Mouse (Mus musculus) lung, embryonic 16.5 days (tissue): ENCODE measurements around the gene Mrpl10. TPM values are rescaled to one million over a fixed set of nuclear protein-coding genes. Genes with fewer than 3 reads are reported as not detected.
A peak's percentile ranks its signal among the peaks of the same experiment; 100 is the strongest.

ENCODE experiments used
- ATAC-seq: fragments of 200-750 bp; cut with Nextera tagmentation; 2 replicates; pipeline ENCODE4 v1.8.0; 2017; ENCODE audit warnings: low read depth, mild to moderate bottlenecking, moderate library complexity
- H3K27ac ChIP-seq: fragments of 300-500 bp; sonication (generic); 2 replicates; pipeline ENCODE4 v1.5.1; 2014; ENCODE audit warnings: mild to moderate bottlenecking, control low read depth, low read length
- H3K27me3 ChIP-seq: fragments of 300-500 bp; sonication (generic); 2 replicates; pipeline ENCODE4 v1.6.1; 2014; ENCODE audit warnings: low read depth, low read length, mixed read lengths; ENCODE audit not compliant: control insufficient read depth, insufficient read depth
- H3K36me3 ChIP-seq: fragments of 300-500 bp; sonication (generic); 2 replicates; pipeline ENCODE4 v1.6.1; 2014; ENCODE audit warnings: low read length; ENCODE audit not compliant: control insufficient read depth, insufficient read depth
- H3K4me1 ChIP-seq: fragments of 300-500 bp; sonication (generic); replicated peaks from 2 replicates; pipeline ENCODE4 v1.6.1; 2014; ENCODE audit warnings: low read length, mixed read lengths; ENCODE audit not compliant: control insufficient read depth, insufficient read depth
- H3K4me2 ChIP-seq: fragments of 300-500 bp; sonication (generic); 2 replicates; pipeline ENCODE4 v1.6.1; 2014; ENCODE audit warnings: low read depth, low read length, control low read depth
- H3K4me3 ChIP-seq: fragments of 300-500 bp; sonication (generic); 2 replicates; pipeline ENCODE4 v1.5.1; 2014; ENCODE audit warnings: mild to moderate bottlenecking, low read length, control low read depth
- H3K9ac ChIP-seq: fragments of 300-500 bp; sonication (generic); 2 replicates; pipeline ENCODE4 v1.6.1; 2014; ENCODE audit warnings: low read length, control low read depth
- H3K9me3 ChIP-seq: fragments of 300-500 bp; sonication (generic); 2 replicates; pipeline ENCODE4 v1.6.1; 2016; ENCODE audit warnings: low read length; ENCODE audit not compliant: control insufficient read depth
- WGBS: fragments of 180-500 bp; shearing (Covaris S2); extraction: QIAGEN DNeasy Blood & Tissue Kit; methylation state at CpG from one replicate; pipeline ENCODE4 v1.1.7; 2014; 5-methylcytosine and 5-hydroxymethylcytosine counted together
- polyA plus RNA-seq: library from polyadenylated mRNA; unstranded; fragments of >200 nt; fragmentation: Nextera tagmentation; extraction: Ambion mirVana; gene quantifications from 2 replicates; pipeline ENCODE4 v1.2.1, GENCODE M21; 2015

Gene Mrpl10
- polyA plus RNA-seq, 1 experiment from 2014 or later, result 76.5 TPM

GRCm38 (mm10) chr11:97078751-97079150 lies 37.4 kb downstream of the Mrpl10 start:
- Histone ChIP-seq H3K9me3 (no peaks in the 10 kb centered on the region), H3K27ac (no peak overlapping the region), H3K27me3 (no peaks in the 10 kb centered on the region), H3K9ac (no peak overlapping the region), H3K36me3 (no peaks in the 10 kb centered on the region), H3K4me3 (no peak overlapping the region), H3K4me1 (no peaks in the 10 kb centered on the region), H3K4me2 (no peak overlapping the region)
- 29% methylated on average over 4 of the region's 4 CpGs for WGBS
- no peak for ATAC-seq

GRCm38 (mm10) chr11:97080291-97080690 lies 38.9 kb downstream of the Mrpl10 start:
- H3K36me3 ChIP-seq, result no peaks in the 10 kb centered on the region
- 17% methylated on average over 9 of the region's 9 CpGs for WGBS
- H3K4me1 ChIP-seq, result no peaks in the 10 kb centered on the region
- H3K4me2 ChIP-seq, result no peak overlapping the region
- no peak overlapping the region for H3K4me3 ChIP-seq
- no peaks in the 10 kb centered on the region for H3K9me3 ChIP-seq
- H3K27ac ChIP-seq, result no peak overlapping the region
- no peak overlapping the region for H3K9ac ChIP-seq
- ATAC-seq, result no peak
- no peaks in the 10 kb centered on the region for H3K27me3 ChIP-seq

GRCm38 (mm10) chr11:97082977-97083376 lies 41.6 kb downstream of the Mrpl10 start:
- Histone ChIP-seq H3K27ac (no peak overlapping the region), H3K4me1 (no peaks in the 10 kb centered on the region), H3K36me3 (no peaks in the 10 kb centered on the region), H3K4me3 (no peak overlapping the region), H3K27me3 (no peaks in the 10 kb centered on the region), H3K4me2 (no peak overlapping the region), H3K9me3 (no peaks in the 10 kb centered on the region), H3K9ac (no peak overlapping the region)
- peak; percentile 26; the same call in 1 of the 2 replicates for ATAC-seq
- 26% methylated on average over 11 of the region's 11 CpGs for WGBS

GRCm38 (mm10) chr11:97083401-97084140 lies 42.2 kb downstream of the Mrpl10 start:
- Histone ChIP-seq H3K27me3 (no peaks in the 10 kb centered on the region), H3K4me3 (no peak overlapping the region), H3K9ac (no peak overlapping the region), H3K9me3 (no peaks in the 10 kb centered on the region; the same call in 1 of the 2 replicates), H3K27ac (no peak overlapping the region), H3K4me1 (no peaks in the 10 kb centered on the region), H3K4me2 (no peak overlapping the region), H3K36me3 (no peaks in the 10 kb centered on the region)
- peak; percentile 23; the same call in 1 of the 2 replicates for ATAC-seq
- 11% methylated on average over 22 of the region's 22 CpGs for WGBS

- H3K36me3 ChIP-seq, result no peaks in the 10 kb centered on the region
- peaks cover 5% of the 10 kb centered on the region for H3K9me3 ChIP-seq
- no peak overlapping the region for H3K4me3 ChIP-seq
- WGBS, result 79% methylated on average over 15 of the region's 15 CpGs
- no peak for ATAC-seq
- no peaks in the 10 kb centered on the region for H3K27me3 ChIP-seq
- H3K27ac ChIP-seq, result no peak overlapping the region
- H3K9ac ChIP-seq, result no peak overlapping the region
- H3K4me2 ChIP-seq, result no peak overlapping the region
- H3K4me1 ChIP-seq, result no peaks in the 10 kb centered on the region
Observed at GRCm38 (mm10) chr11:97084821-97085505, 43.6 kb downstream of the Mrpl10 start.

GRCm38 (mm10) chr11:97086365-97086764 lies 45.0 kb downstream of the Mrpl10 start:
- no peak overlapping the region for H3K27ac ChIP-seq
- H3K4me3 ChIP-seq, result no peak overlapping the region
- 66% methylated on average over 6 of the region's 6 CpGs for WGBS
- no peak for ATAC-seq
- H3K27me3 ChIP-seq, result no peaks in the 10 kb centered on the region
- no peak overlapping the region for H3K9ac ChIP-seq
- H3K4me2 ChIP-seq, result no peak overlapping the region
- H3K4me1 ChIP-seq, result no peaks in the 10 kb centered on the region
- H3K36me3 ChIP-seq, result no peaks in the 10 kb centered on the region
- peaks cover 5% of the 10 kb centered on the region for H3K9me3 ChIP-seq

- H3K9ac ChIP-seq, result no peak overlapping the region
- H3K27ac ChIP-seq, result no peak overlapping the region
- 0 out of 2 replicates have a peak, but pooled peaks cover 2% of the 10 kb centered on the region for H3K4me1 ChIP-seq
- no peak overlapping the region for H3K4me3 ChIP-seq
- no peaks in the 10 kb centered on the region for H3K36me3 ChIP-seq
- peaks cover 13% of the 10 kb centered on the region for H3K27me3 ChIP-seq
- H3K9me3 ChIP-seq, result no peaks in the 10 kb centered on the region
- H3K4me2 ChIP-seq, result no peak overlapping the region
- 49% methylated on average over 2 of the region's 2 CpGs for WGBS
- no peak for ATAC-seq
Observed at GRCm38 (mm10) chr11:97094600-97094999, 53.2 kb downstream of the Mrpl10 start.

- Histone ChIP-seq H3K9ac (no peak overlapping the region), H3K27ac (no peak overlapping the region), H3K27me3 (peaks cover 17% of the 10 kb centered on the region), H3K36me3 (no peaks in the 10 kb centered on the region), H3K9me3 (no peaks in the 10 kb centered on the region), H3K4me3 (no peak overlapping the region), H3K4me1 (0 out of 2 replicates have a peak, but pooled peaks cover 2% of the 10 kb centered on the region), H3K4me2 (peak overlapping the region; percentile 18; the same call in 1 of the 2 replicates)
- ATAC-seq, result no peak
- WGBS, result 17% methylated on average over 18 of the region's 18 CpGs
Observed at GRCm38 (mm10) chr11:97098791-97099190, 57.4 kb downstream of the Mrpl10 start.
